Mouse (Mus musculus) induced T-regulatory cell, adult 2 months (primary cell): ENCODE data around the gene Bin2.
A peak's percentile ranks its signal among the peaks of the same experiment; 100 is the strongest.

Experiments used
- DNase-seq: peaks from one replicate; pipeline ENCODE4 v3.0.0-alpha.2; 2012; ENCODE audit warnings: low read depth

Gene Bin2

GRCm38 (mm10) chr15:100669337-100669736 lies at the start of gene Bin2:
Gene Bin2 (minus strand): TSS chr15:100669553.
- DNase-seq, result peak; percentile 94

GRCm38 (mm10) chr15:100718572-100718971 lies 49.2 kb upstream of the Bin2 start:
- peak; percentile 60 for DNase-seq

- no peak for DNase-seq
These were observed 48.6 kb upstream of the Bin2 start for GRCm38 (mm10) chr15:100717933-100718332.

- no peak for DNase-seq
These were observed 46.1 kb upstream of the Bin2 start for GRCm38 (mm10) chr15:100715399-100715993.

GRCm38 (mm10) chr15:100714470-100714869 lies 45.1 kb upstream of the Bin2 start:
- no peak for DNase-seq

GRCm38 (mm10) chr15:100710838-100711237 lies 41.5 kb upstream of the Bin2 start:
- DNase-seq, result no peak

- peak; percentile 60 for DNase-seq
These were observed 39.2 kb upstream of the Bin2 start for GRCm38 (mm10) chr15:100708433-100709078.

GRCm38 (mm10) chr15:100706226-100706625 lies 36.9 kb upstream of the Bin2 start:
- DNase-seq, result peak; percentile 94

GRCm38 (mm10) chr15:100705376-100705775 lies 36.0 kb upstream of the Bin2 start:
- DNase-seq, result no peak

- no peak for DNase-seq
These were observed 34.6 kb upstream of the Bin2 start for GRCm38 (mm10) chr15:100703913-100704312.

GRCm38 (mm10) chr15:100701856-100702255 lies 32.5 kb upstream of the Bin2 start:
- no peak for DNase-seq

- no peak for DNase-seq
These were observed 31.8 kb upstream of the Bin2 start for GRCm38 (mm10) chr15:100701108-100701507.

- DNase-seq, result no peak
These were observed 31.1 kb upstream of the Bin2 start for GRCm38 (mm10) chr15:100700424-100700823.

- peak; percentile 70 for DNase-seq
These were observed 30.0 kb upstream of the Bin2 start for GRCm38 (mm10) chr15:100699386-100699785.

- DNase-seq, result no peak
These were observed 28.7 kb upstream of the Bin2 start for GRCm38 (mm10) chr15:100698078-100698477.

- DNase-seq, result no peak
These were observed 25.1 kb upstream of the Bin2 start for GRCm38 (mm10) chr15:100694406-100694805.

GRCm38 (mm10) chr15:100691990-100692389 lies 22.6 kb upstream of the Bin2 start:
- DNase-seq, result no peak

GRCm38 (mm10) chr15:100687430-100687971 lies 18.1 kb upstream of the Bin2 start, which contains the start of gene Cela1:
Gene Cela1 (minus strand): TSS chr15:100687921.
- no peak for DNase-seq

GRCm38 (mm10) chr15:100686989-100687388 lies 17.6 kb upstream of the Bin2 start:
- DNase-seq, result peak; percentile 83

- DNase-seq, result peak; percentile 49
These were observed 17.1 kb upstream of the Bin2 start for GRCm38 (mm10) chr15:100686434-100686833.

- DNase-seq, result no peak
These were observed 16.5 kb upstream of the Bin2 start for GRCm38 (mm10) chr15:100685849-100686248.

- peak; percentile 55 for DNase-seq
These were observed 15.9 kb upstream of the Bin2 start for GRCm38 (mm10) chr15:100685255-100685654.

GRCm38 (mm10) chr15:100684450-100684849 lies 15.1 kb upstream of the Bin2 start:
- no peak for DNase-seq
